ENCODE assay signal across 25 mouse cellular contexts in genomic region chr6:33040360-33041090, GRCm38 (mm10). TPM values are rescaled to one million over a fixed set of nuclear protein-coding genes. Genes with fewer than 3 reads are reported as not detected.
A peak's percentile ranks its signal among the peaks of the same experiment; 100 is the strongest.
DNase-seq lines count a peak whose midpoint lies in the region; ATAC-seq and TF ChIP-seq lines count a peak whose summit lies in the region.
"Had no signal": no experiment of that assay in that cellular context is flagged by ENCODE, and none has a peak within 500 bp of the region (broad histone marks: within the 10 kb centered on the region; RNA-seq: fewer than 3 reads in every experiment).

No protein-coding gene starts in this region.

- peak; percentile 54 for DNase-seq in yolk sac, embryonic 10.5 days (ENCODE audit: low spot score)
- DNase-seq: adrenal gland, adult 2 months; adrenal gland, postnatal 14 days; cerebellum, adult 11 months; cerebellum, adult 2 months; cerebellum, adult 9-11 months; cerebellum, postnatal 25 days; gastrocnemius, adult 2 months; gastrocnemius, postnatal 14 days; heart, adult 18-20 months; heart, postnatal 10 days; heart, postnatal 36 days had no signal

- H3K27ac ChIP-seq in intestine, embryonic 15.5 days: no peak overlapping the region
- H3K27ac ChIP-seq in intestine, postnatal 0 days (ENCODE audit: low read depth, low read length): no peak overlapping the region; the same call in 1 of the 2 replicates
- H3K27ac ChIP-seq in stomach, embryonic 14.5 days (ENCODE audit: low read length): no peak overlapping the region
- no peak overlapping the region for H3K27ac ChIP-seq in stomach, embryonic 15.5 days
- no peak overlapping the region for H3K27ac ChIP-seq in forebrain, embryonic 13.5 days
- H3K27ac ChIP-seq: embryonic facial prominence, embryonic 12.5 days; embryonic facial prominence, embryonic 15.5 days; forebrain, embryonic 15.5 days; gastrocnemius, adult 2 months; heart, embryonic 15.5 days; hindbrain, embryonic 14.5 days; hindbrain, postnatal 0 days had no signal

- H3K27me3 ChIP-seq in intestine, embryonic 15.5 days (replicated peaks): no peaks in the 10 kb centered on the region
- no peaks in the 10 kb centered on the region for H3K27me3 ChIP-seq in intestine, postnatal 0 days (replicated peaks; ENCODE audit: control insufficient read depth, insufficient read depth, low read length)
- no peaks in the 10 kb centered on the region for H3K27me3 ChIP-seq in stomach, embryonic 14.5 days (ENCODE audit: control insufficient read depth, insufficient read depth, low read length)
- H3K27me3 ChIP-seq in stomach, embryonic 15.5 days (replicated peaks): no peaks in the 10 kb centered on the region
- no peaks in the 10 kb centered on the region for H3K27me3 ChIP-seq in forebrain, embryonic 13.5 days
- H3K27me3 ChIP-seq: embryonic facial prominence, embryonic 12.5 days; embryonic facial prominence, embryonic 15.5 days; forebrain, embryonic 15.5 days; heart, embryonic 12.5 days; heart, embryonic 15.5 days had no signal

- H3K36me3 ChIP-seq in intestine, embryonic 15.5 days: no peaks in the 10 kb centered on the region
- peaks cover 22% of the 10 kb centered on the region for H3K36me3 ChIP-seq in intestine, postnatal 0 days (ENCODE audit: control insufficient read depth, insufficient read depth)
- no peaks in the 10 kb centered on the region for H3K36me3 ChIP-seq in stomach, embryonic 14.5 days (ENCODE audit: control insufficient read depth, insufficient read depth, low read length)
- H3K36me3 ChIP-seq in stomach, embryonic 15.5 days: peaks cover 8% of the 10 kb centered on the region; the same call in 1 of the 2 replicates
- H3K36me3 ChIP-seq in forebrain, embryonic 13.5 days (ENCODE audit: poor library complexity, severe bottlenecking): peaks cover 28% of the 10 kb centered on the region

- 0 out of 2 replicates have a peak, but pooled peaks have one; percentile 49 for ATAC-seq in intestine, embryonic 15.5 days
- no peak for ATAC-seq in intestine, postnatal 0 days
- ATAC-seq in stomach, embryonic 14.5 days (ENCODE audit: insufficient number of reproducible peaks, insufficient read depth, low FRiP score, low read depth): peak; percentile 56; the same call in 1 of the 2 replicates
- ATAC-seq in stomach, embryonic 15.5 days (ENCODE audit: insufficient read depth, low FRiP score, low read depth): peak; percentile 77; the same call in 1 of the 2 replicates
- ATAC-seq in forebrain, embryonic 13.5 days: no peak
- ATAC-seq: CD4-positive, CD25-positive, alpha-beta regulatory T cell, adult 4 months; forebrain, embryonic 15.5 days; hindbrain, postnatal 0 days had no signal

- 79% methylated on average over 4 of the region's 4 CpGs for WGBS in intestine, embryonic 15.5 days
- WGBS in intestine, postnatal 0 days: 73% methylated on average over 4 of the region's 4 CpGs
- WGBS in stomach, embryonic 14.5 days: 78% methylated on average over 4 of the region's 4 CpGs
- 69% methylated on average over 4 of the region's 4 CpGs for WGBS in stomach, embryonic 15.5 days
- WGBS in forebrain, embryonic 13.5 days: 91% methylated on average over 4 of the region's 4 CpGs

- H3K4me1 ChIP-seq in intestine, embryonic 15.5 days (replicated peaks): 0 out of 2 replicates have a peak, but pooled peaks cover 2% of the 10 kb centered on the region
- no peaks in the 10 kb centered on the region for H3K4me1 ChIP-seq in intestine, postnatal 0 days (replicated peaks; ENCODE audit: control insufficient read depth, insufficient read depth, low read length)
- no peaks in the 10 kb centered on the region for H3K4me1 ChIP-seq in stomach, embryonic 14.5 days (ENCODE audit: control insufficient read depth, insufficient read depth, low read length)
- H3K4me1 ChIP-seq in stomach, embryonic 15.5 days: no peaks in the 10 kb centered on the region
- H3K4me1 ChIP-seq in forebrain, embryonic 13.5 days: no peaks in the 10 kb centered on the region
- H3K4me1 ChIP-seq: embryonic facial prominence, embryonic 12.5 days; embryonic facial prominence, embryonic 15.5 days; forebrain, embryonic 15.5 days had no signal

- no peak overlapping the region for H3K4me3 ChIP-seq in intestine, embryonic 15.5 days (replicated peaks)
- no peak overlapping the region for H3K4me3 ChIP-seq in intestine, postnatal 0 days (ENCODE audit: low read depth, low read length)
- H3K4me3 ChIP-seq in stomach, embryonic 14.5 days (ENCODE audit: low read depth, low read length): no peak overlapping the region
- no peak overlapping the region for H3K4me3 ChIP-seq in stomach, embryonic 15.5 days (replicated peaks)
- no peak overlapping the region for H3K4me3 ChIP-seq in forebrain, embryonic 13.5 days
- H3K4me3 ChIP-seq: embryonic facial prominence, embryonic 12.5 days; embryonic facial prominence, embryonic 15.5 days; forebrain, embryonic 15.5 days; gastrocnemius, adult 2 months; heart, embryonic 12.5 days; heart, embryonic 15.5 days had no signal

- no peaks in the 10 kb centered on the region for H3K9me3 ChIP-seq in intestine, embryonic 15.5 days
- H3K9me3 ChIP-seq in intestine, postnatal 0 days (ENCODE audit: control insufficient read depth): no peaks in the 10 kb centered on the region
- no peaks in the 10 kb centered on the region for H3K9me3 ChIP-seq in stomach, embryonic 14.5 days (ENCODE audit: control insufficient read depth, low read depth, low read length)
- no peaks in the 10 kb centered on the region for H3K9me3 ChIP-seq in stomach, embryonic 15.5 days
- H3K9me3 ChIP-seq in forebrain, embryonic 13.5 days (replicated peaks): no peaks in the 10 kb centered on the region
- H3K9me3 ChIP-seq: embryonic facial prominence, embryonic 12.5 days; forebrain, embryonic 15.5 days; heart, embryonic 15.5 days had no signal

- H3K9ac ChIP-seq in intestine, embryonic 15.5 days: no peak overlapping the region
- H3K9ac ChIP-seq in intestine, postnatal 0 days (ENCODE audit: low read depth, low read length): no peak overlapping the region
- no peak overlapping the region for H3K9ac ChIP-seq in stomach, embryonic 14.5 days (replicated peaks; ENCODE audit: low read depth, low read length)
- H3K9ac ChIP-seq in stomach, embryonic 15.5 days: no peak overlapping the region
- H3K9ac ChIP-seq in forebrain, embryonic 13.5 days: no peak overlapping the region
- H3K9ac ChIP-seq: embryonic facial prominence, embryonic 12.5 days; embryonic facial prominence, embryonic 15.5 days; forebrain, embryonic 15.5 days; heart, embryonic 12.5 days; heart, embryonic 15.5 days; hindbrain, embryonic 14.5 days had no signal

- no peak overlapping the region for H3K4me2 ChIP-seq in intestine, embryonic 15.5 days (replicated peaks)
- no peak overlapping the region for H3K4me2 ChIP-seq in intestine, postnatal 0 days (replicated peaks; ENCODE audit: low read depth)
- no peak overlapping the region for H3K4me2 ChIP-seq in stomach, embryonic 14.5 days (replicated peaks; ENCODE audit: low read depth, low read length)
- no peak overlapping the region for H3K4me2 ChIP-seq in stomach, embryonic 15.5 days
- no peak overlapping the region for H3K4me2 ChIP-seq in forebrain, embryonic 13.5 days
- H3K4me2 ChIP-seq: embryonic facial prominence, embryonic 12.5 days; embryonic facial prominence, embryonic 15.5 days; forebrain, embryonic 15.5 days; heart, embryonic 12.5 days; heart, embryonic 15.5 days; hindbrain, embryonic 14.5 days had no signal

- TF ChIP-seq CTCF in intestine, postnatal 0 days (IDR thresholded peaks at IDR 0.05; ENCODE audit: low read depth): no peak

RNA-seq across cellular contexts. Expression of gene Chchd3, which starts 19.5 kb away (rescaled TPM):
- polyA plus RNA-seq in intestine, embryonic 15.5 days (2015; fragmentation: Nextera tagmentation; extraction: Ambion mirVana): 141 and 150 TPM in 2 replicates
- 127 and 134 TPM in 2 replicates for polyA plus RNA-seq in intestine, postnatal 0 days (2015; fragmentation: Nextera tagmentation; extraction: Ambion mirVana)
- polyA plus RNA-seq in stomach, embryonic 14.5 days (2014; fragmentation: Nextera tagmentation; extraction: Ambion mirVana): 96.4 and 106 TPM in 2 replicates
- 112 and 121 TPM in 2 replicates for polyA plus RNA-seq in stomach, embryonic 15.5 days (2015; fragmentation: Nextera tagmentation; extraction: Ambion mirVana)
- 138 and 144 TPM in 2 replicates for polyA plus RNA-seq in forebrain, embryonic 13.5 days (2015; fragmentation: Nextera tagmentation; extraction: Ambion mirVana)

Comparison
In these comparisons a context has a peak if more than half of its experiments do, and no peak if none do; other contexts are left out.
1. ATAC-seq: peak in intestine, embryonic 15.5 days (single experiment), stomach, embryonic 14.5 days (single experiment) and stomach, embryonic 15.5 days (single experiment); none in intestine, postnatal 0 days (single experiment) and forebrain, embryonic 13.5 days (single experiment).